Mouse (Mus musculus) cerebral cortex, adult 2 months (tissue): ENCODE data around the gene Tmem223.

Experiments used
- WGBS: fragments of 180-500 bp; shearing (Covaris S2); methylation state at CpG from one replicate; pipeline ENCODE4 v1.1.7; 2018; 5-methylcytosine and 5-hydroxymethylcytosine counted together

Gene Tmem223

GRCm38 (mm10) chr19:8803879-8804660 is 33.3 kb downstream of the Tmem223 start:
- 90% methylated on average over 11 of the region's 11 CpGs for WGBS

- WGBS: 82% methylated on average over 5 of the region's 5 CpGs
These were observed 36.0 kb downstream of the Tmem223 start for GRCm38 (mm10) chr19:8806810-8807209.

GRCm38 (mm10) chr19:8815812-8816211 is 45.0 kb downstream of the Tmem223 start:
- 56% methylated on average over 11 of the region's 11 CpGs for WGBS

GRCm38 (mm10) chr19:8817001-8817400 is 46.2 kb downstream of the Tmem223 start:
- WGBS: 49% methylated on average over 3 of the region's 3 CpGs

GRCm38 (mm10) chr19:8818301-8818798 is 47.6 kb downstream of the Tmem223 start:
- WGBS: 13% methylated on average over 14 of the region's 14 CpGs

GRCm38 (mm10) chr19:8818801-8819595 is 48.2 kb downstream of the Tmem223 start, which contains the start of gene Ttc9c:
Ttc9c (minus strand) TSS chr19:8819333.
- WGBS: under 1% methylated on average over 33 of the region's 33 CpGs

GRCm38 (mm10) chr19:8819596-8820423 is 49.0 kb downstream of the Tmem223 start, which contains the start of gene Hnrnpul2:
Hnrnpul2 (plus strand) TSS chr19:8820010.
- under 1% methylated on average over 83 of the region's 83 CpGs for WGBS

- under 1% methylated on average over 48 of the region's 48 CpGs for WGBS
These were observed 49.7 kb downstream of the Tmem223 start for GRCm38 (mm10) chr19:8820424-8820956.

GRCm38 (mm10) chr19:8821146-8821545 is 50.4 kb downstream of the Tmem223 start:
- WGBS: under 1% methylated on average over 7 of the region's 7 CpGs
